Mouse (Mus musculus) E14TG2a.4 (cell line): ENCODE data around the gene Rab4a.

Experiments
- CTCF ChIP-seq: conservative IDR thresholded peaks from 2 replicates; pipeline ENCODE4 v1.5.1; 2014; ENCODE audit warnings: low read length
- NANOG ChIP-seq: IDR thresholded peaks from 2 replicates; pipeline ENCODE4 v1.6.1; 2014; ENCODE audit warnings: borderline replicate concordance, low read length, mixed read lengths
- POU5F1 ChIP-seq: IDR thresholded peaks from 2 replicates; pipeline ENCODE4 v1.6.1; 2014; ENCODE audit warnings: low read length, borderline replicate concordance

GRCm38 (mm10) chr8:123845114-123845513 lies 39.3 kb downstream of the Rab4a start:
- no peak for TF ChIP-seq CTCF
- TF ChIP-seq NANOG, result no peak
- no peak for TF ChIP-seq POU5F1
